Mouse (Mus musculus) megakaryocyte, embryonic 14.5 days (primary cell): ENCODE data around the gene St7. TPM values are rescaled to one million over a fixed set of nuclear protein-coding genes. Genes with fewer than 3 reads are reported as not detected.

ENCODE experiments used
- H3K27me3 ChIP-seq: replicated peaks from 2 replicates; pipeline ENCODE3; 2012; ENCODE audit warnings: inconsistent platforms
- H3K36me3 ChIP-seq: replicated peaks from 2 replicates; pipeline ENCODE3; 2012; ENCODE audit warnings: low read length, inconsistent platforms, mixed read lengths
- H3K4me1 ChIP-seq: 2 replicates; pipeline ENCODE4 v1.6.1; 2012; ENCODE audit warnings: inconsistent platforms
- H3K4me3 ChIP-seq: replicated peaks from 2 replicates; pipeline ENCODE3; 2012; ENCODE audit warnings: moderate library complexity, mild to moderate bottlenecking, inconsistent platforms
- H3K9me3 ChIP-seq: 2 replicates; pipeline ENCODE4 v1.6.1; 2012; ENCODE audit warnings: inconsistent platforms
- FLI1 ChIP-seq: IDR thresholded peaks from 2 replicates; pipeline ENCODE4 v1.6.1; 2012; ENCODE audit warnings: low read length, inconsistent platforms, mixed read lengths
- GATA1 ChIP-seq: IDR thresholded peaks from 3 replicates; pipeline ENCODE4 v1.6.1; 2012; ENCODE audit warnings: mixed read lengths, low read length, inconsistent platforms, borderline replicate concordance
- polyA plus RNA-seq: library from polyadenylated mRNA; stranded (reverse); fragments of >175 nt; gene quantifications from 2 replicates; pipeline ENCODE4 v1.2.3, GENCODE M21; 2012; ENCODE audit warnings: low replicate concordance; ENCODE audit not compliant: insufficient read depth

St7 gene
- polyA plus RNA-seq, 1 experiment, result 7.1 TPM

DNA sequence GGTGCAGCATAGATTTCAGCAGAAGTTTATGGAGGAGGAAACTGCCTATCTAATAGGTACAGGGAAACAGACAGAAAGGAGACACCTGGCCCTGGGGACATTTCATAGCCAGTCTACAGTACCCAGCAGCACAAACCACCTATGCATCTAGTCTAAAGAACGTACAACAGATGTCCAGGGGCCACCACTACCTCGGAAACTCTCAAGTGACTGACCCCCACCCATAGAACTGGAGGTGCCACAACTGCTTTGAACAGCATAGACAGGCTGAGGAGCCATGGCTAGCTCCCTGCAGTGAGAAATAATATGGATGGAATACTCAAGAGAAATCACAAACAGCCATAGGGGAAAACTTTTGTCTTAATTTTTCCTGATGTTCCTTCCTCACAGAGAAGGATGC lies 220.1 kb downstream of the St7 start:
- no peaks in the 10 kb centered on the region for H3K27me3 ChIP-seq
- no peak overlapping the region for H3K4me3 ChIP-seq
- H3K36me3 ChIP-seq, result peaks cover 94% of the 10 kb centered on the region
- no peak for TF ChIP-seq FLI1
- TF ChIP-seq GATA1, result no peak
- peaks cover 10% of the 10 kb centered on the region for H3K4me1 ChIP-seq
- H3K9me3 ChIP-seq, result no peaks in the 10 kb centered on the region

- TF ChIP-seq GATA1, result no peak
- no peak for TF ChIP-seq FLI1
Observed at GRCm38 (mm10) chr6:17913315-17913714, 220.6 kb downstream of the St7 start.

DNA sequence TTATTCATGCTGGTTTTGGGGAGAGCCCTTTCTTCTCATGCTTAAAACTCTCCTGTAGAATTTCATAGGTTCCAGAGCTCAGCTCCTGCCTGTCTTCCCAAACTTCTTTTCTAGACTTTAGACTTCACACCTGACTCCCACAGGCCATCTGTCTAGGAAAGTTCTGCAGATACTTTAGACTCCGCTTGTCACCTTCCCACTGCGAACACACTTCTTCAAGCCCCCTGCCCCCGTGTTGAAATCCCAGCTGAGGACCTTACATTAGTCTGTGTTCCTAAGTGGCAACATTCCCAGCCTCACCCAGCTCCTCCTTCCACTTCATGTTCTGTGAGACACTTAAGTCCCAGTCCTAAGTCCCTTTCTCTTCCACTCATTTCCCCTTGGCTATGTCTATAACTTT lies 221.6 kb downstream of the St7 start:
- Histone ChIP-seq H3K9me3 (no peaks in the 10 kb centered on the region), H3K36me3 (peaks cover 92% of the 10 kb centered on the region)
- no peak for TF ChIP-seq FLI1
- TF ChIP-seq GATA1, result no peak

More at GRCm38 (mm10) chr6:17913315-17913714, 220.6 kb downstream of the St7 start:
- Histone ChIP-seq H3K4me1 (peaks cover 5% of the 10 kb centered on the region), H3K27me3 (no peaks in the 10 kb centered on the region), H3K36me3 (peaks cover 94% of the 10 kb centered on the region), H3K4me3 (no peak overlapping the region), H3K9me3 (no peaks in the 10 kb centered on the region)

GRCm38 (mm10) chr6:17917233-17917632 lies 224.5 kb downstream of the St7 start:
- peaks cover 88% of the 10 kb centered on the region for H3K36me3 ChIP-seq

More for the DNA sequence above, 221.6 kb downstream of the St7 start:
- H3K27me3 ChIP-seq, result no peaks in the 10 kb centered on the region
- H3K4me3 ChIP-seq, result no peak overlapping the region
- H3K4me1 ChIP-seq, result peaks cover 3% of the 10 kb centered on the region; the same call in 1 of the 2 replicates

DNA sequence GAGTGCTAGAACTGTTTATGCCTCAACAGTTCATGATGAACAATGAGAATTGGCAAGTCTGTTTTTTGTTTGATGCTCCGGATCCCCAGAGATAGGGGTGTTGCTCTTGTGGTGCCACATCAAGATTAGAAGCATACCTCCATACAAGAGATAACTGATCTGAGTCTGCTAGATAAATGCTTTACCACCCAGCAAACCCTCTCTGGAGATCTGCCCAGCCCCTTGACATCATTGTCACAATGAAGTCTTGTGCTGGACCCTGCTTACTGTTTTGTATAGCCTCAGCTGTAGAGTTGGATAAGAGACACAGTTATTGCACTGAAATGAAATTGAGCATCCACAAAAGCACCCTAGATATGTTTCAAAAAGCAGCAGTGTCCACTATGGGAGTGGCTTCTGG lies 229.4 kb downstream of the St7 start:
- Histone ChIP-seq H3K9me3 (no peaks in the 10 kb centered on the region), H3K36me3 (peaks cover 90% of the 10 kb centered on the region), H3K27me3 (no peaks in the 10 kb centered on the region), H3K4me1 (peaks cover 27% of the 10 kb centered on the region), H3K4me3 (no peak overlapping the region)
- TF ChIP-seq FLI1 (no peak), GATA1 (no peak)

More at GRCm38 (mm10) chr6:17917233-17917632, 224.5 kb downstream of the St7 start:
- no peak for TF ChIP-seq GATA1
- no peak for TF ChIP-seq FLI1
- Histone ChIP-seq H3K9me3 (no peaks in the 10 kb centered on the region), H3K27me3 (no peaks in the 10 kb centered on the region), H3K4me3 (no peak overlapping the region), H3K4me1 (peaks cover 9% of the 10 kb centered on the region)

GRCm38 (mm10) chr6:17922967-17923366 lies 230.2 kb downstream of the St7 start:
- Histone ChIP-seq H3K36me3 (peaks cover 90% of the 10 kb centered on the region), H3K9me3 (no peaks in the 10 kb centered on the region)
- no peak for TF ChIP-seq FLI1
- TF ChIP-seq GATA1, result no peak

GRCm38 (mm10) chr6:17923370-17923769 lies 230.6 kb downstream of the St7 start:
- TF ChIP-seq FLI1 (no peak), GATA1 (no peak)
- no peaks in the 10 kb centered on the region for H3K9me3 ChIP-seq
- peaks cover 30% of the 10 kb centered on the region for H3K4me1 ChIP-seq
- H3K27me3 ChIP-seq, result no peaks in the 10 kb centered on the region
- H3K4me3 ChIP-seq, result peak overlapping the region; percentile 33
- H3K36me3 ChIP-seq, result peaks cover 89% of the 10 kb centered on the region

More at GRCm38 (mm10) chr6:17922967-17923366, 230.2 kb downstream of the St7 start:
- Histone ChIP-seq H3K27me3 (no peaks in the 10 kb centered on the region), H3K4me1 (peaks cover 30% of the 10 kb centered on the region), H3K4me3 (peak overlapping the region; percentile 76)

DNA sequence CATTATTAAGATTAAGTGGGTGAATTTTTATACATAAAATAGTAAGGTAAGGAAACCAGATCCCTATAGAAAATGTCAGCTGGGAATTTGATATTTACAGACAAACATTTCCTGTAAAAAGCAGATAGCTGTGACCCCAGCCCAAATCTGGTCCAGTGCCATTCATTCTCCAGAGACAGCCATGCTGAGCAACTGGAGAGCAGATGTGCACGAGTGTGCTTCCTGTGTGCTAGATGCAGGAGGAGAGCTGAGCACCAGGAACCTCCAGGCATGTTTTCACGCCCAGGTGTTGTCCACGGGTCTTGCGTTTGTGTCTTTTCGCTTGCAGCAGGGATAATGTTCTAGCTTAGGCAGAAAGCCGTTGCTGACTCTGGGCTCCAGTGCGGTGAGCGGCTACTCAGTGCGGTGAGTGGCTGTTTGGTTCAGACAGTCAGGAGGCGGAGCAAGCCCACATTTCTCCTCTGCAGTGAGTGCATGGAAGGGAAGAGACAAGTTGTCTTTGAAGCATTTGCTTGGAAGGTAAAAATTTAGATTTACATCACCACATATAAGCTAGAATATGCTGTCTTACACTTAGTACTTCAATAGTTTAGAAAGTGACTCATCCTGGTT lies 231.3 kb downstream of the St7 start:
- H3K4me1 ChIP-seq, result peaks cover 30% of the 10 kb centered on the region
- H3K27me3 ChIP-seq, result no peaks in the 10 kb centered on the region
- no peak overlapping the region for H3K4me3 ChIP-seq
- no peak for TF ChIP-seq FLI1
- no peak for TF ChIP-seq GATA1
- peaks cover 84% of the 10 kb centered on the region for H3K36me3 ChIP-seq
- no peaks in the 10 kb centered on the region for H3K9me3 ChIP-seq

DNA sequence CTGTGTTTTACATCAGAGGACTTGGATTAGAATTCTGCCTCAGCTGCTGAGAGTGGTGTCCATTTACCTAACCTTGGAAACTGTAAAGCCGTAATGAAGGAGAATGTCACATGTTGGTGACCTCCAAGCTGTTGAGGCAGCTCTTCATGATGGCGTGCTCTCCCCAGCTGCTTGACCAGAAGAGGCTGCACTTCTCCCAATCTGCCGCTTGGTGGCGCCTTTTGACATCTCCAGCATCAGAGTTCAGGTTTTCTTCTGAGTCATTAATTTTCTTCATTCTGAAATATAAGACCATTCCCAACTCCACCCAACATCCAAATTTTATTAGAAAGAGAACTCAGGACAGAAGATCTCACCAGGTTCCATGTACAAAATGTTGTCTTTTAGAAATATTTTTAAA lies 232.5 kb downstream of the St7 start:
- Histone ChIP-seq H3K4me3 (no peak overlapping the region), H3K27me3 (no peaks in the 10 kb centered on the region), H3K36me3 (peaks cover 84% of the 10 kb centered on the region), H3K4me1 (peaks cover 30% of the 10 kb centered on the region), H3K9me3 (no peaks in the 10 kb centered on the region)
- TF ChIP-seq FLI1, result no peak
- no peak for TF ChIP-seq GATA1

GRCm38 (mm10) chr6:17927746-17928145 lies 235.0 kb downstream of the St7 start:
- TF ChIP-seq FLI1 (no peak), GATA1 (no peak)
- peaks cover 21% of the 10 kb centered on the region for H3K4me1 ChIP-seq
- H3K27me3 ChIP-seq, result no peaks in the 10 kb centered on the region
- H3K4me3 ChIP-seq, result no peak overlapping the region
- H3K36me3 ChIP-seq, result peaks cover 87% of the 10 kb centered on the region
- H3K9me3 ChIP-seq, result no peaks in the 10 kb centered on the region
